Mouse (Mus musculus) ES-CJ7 (cell line): Measurements from ENCODE around the gene Prkce.

ENCODE experiments used
- DNase-seq: peaks from one replicate; pipeline ENCODE4 v3.0.0; 2011; ENCODE audit warnings: low read depth, low spot score

Prkce gene

DNA sequence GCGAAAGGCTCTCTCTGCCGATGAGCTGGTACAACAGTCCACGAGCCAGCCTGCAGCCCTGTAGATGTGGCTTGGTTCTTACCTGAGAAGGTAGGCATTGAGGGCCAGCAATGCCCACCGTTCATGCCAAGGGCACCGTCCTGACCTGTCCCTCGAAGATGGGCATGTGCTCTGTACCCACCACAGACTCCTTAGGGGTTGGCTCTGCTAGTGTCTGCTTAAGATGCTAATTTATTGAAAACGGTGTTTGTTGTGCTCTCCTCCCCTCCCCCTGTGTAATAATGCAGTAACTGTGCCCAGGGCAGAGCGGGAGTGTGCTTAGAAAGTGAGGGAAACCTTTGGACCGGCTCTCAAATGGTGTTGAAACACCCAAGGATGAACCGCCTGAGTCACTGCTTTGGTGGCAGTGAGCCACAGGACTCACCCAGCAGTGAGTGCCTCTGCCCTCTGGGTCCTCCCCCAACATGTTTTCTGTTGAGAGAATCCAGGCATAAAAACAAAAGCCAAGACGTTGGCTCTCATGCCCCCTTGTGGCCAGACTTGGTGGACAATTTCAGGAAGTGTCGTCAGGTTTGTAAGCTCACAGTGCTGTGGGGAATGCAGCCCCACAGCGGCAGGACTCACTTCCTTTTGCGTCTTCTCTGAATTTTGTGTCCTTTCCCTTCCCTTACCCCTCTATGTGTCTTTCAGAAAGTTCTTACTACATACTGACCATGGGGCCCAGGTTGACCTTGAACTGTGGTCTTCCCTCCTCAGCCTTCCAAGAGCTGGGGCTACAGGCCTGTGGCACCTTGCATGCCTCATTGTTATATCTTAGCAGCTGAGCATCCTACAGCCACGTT is 277.2 kb downstream of the Prkce start:
- peak; percentile 87 for DNase-seq

DNA sequence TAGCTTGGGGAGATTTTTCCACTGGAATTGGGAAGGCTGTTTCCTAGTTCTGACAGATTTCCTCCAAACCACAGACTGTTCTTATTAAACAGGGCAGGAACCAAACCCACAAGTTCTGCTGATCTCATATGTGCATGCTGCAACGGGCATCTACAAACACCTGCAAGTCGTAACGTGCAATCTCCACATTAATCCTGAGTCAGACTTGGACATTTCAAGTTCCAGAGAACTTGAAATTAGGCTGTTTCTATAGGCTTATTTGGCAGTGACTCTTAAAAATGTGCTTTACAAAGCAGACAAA is 277.8 kb downstream of the Prkce start:
- DNase-seq: no peak

GRCm38 (mm10) chr17:86445900-86446299 is 278.3 kb downstream of the Prkce start:
- no peak for DNase-seq

GRCm38 (mm10) chr17:86447101-86447598 is 279.6 kb downstream of the Prkce start:
- no peak for DNase-seq

DNA sequence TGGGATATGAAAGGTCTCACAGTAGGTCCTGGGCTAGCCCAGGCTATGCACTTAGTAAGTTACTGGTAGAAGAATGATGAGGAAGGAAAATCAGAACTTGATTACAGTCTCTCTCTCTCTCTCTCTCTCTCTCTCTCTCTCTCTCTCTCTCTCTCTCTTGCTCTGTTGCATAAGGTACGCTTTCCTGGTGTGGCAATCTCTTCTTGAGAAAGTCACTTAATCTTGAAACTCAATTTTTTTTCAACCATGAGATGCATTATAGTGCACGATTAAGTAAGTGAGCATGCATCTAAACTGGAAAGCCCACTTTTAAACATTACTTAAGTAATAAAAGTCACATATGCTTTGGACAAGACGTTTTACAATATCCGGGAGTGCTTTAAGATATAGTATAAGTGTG is 285.3 kb downstream of the Prkce start:
- no peak for DNase-seq

DNA sequence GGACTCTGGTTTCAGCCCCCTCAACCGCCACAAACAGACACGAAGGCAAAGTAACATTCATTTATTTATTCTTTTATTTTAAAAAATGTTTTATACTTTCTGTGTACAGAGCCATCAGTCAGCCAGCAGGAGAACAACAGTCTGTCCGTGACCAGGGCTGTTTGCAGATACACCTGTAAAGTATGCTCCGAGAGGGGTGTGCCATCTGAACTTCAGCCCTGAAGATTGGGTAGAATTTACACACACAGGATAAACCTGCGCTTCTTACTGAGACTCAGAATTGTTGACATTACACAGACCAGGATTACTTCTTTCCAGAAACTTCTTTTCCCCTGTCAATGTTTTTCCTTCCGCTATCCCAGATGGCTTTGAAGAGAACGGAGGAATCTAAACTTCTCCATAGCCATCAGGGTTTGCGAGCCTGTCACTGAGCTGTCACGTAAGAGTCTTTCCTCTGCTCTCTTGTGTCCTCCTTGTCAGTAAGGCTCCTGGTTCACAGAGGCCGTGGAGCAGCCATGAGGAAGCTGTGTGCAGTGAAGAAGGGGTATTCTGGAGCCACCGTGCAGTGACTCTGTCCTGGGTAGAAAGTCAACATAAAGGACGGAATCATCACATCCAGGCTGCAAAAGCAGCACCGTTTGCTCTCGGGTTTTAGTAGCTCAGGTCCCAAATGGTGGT is 286.2 kb downstream of the Prkce start:
- no peak for DNase-seq

DNA sequence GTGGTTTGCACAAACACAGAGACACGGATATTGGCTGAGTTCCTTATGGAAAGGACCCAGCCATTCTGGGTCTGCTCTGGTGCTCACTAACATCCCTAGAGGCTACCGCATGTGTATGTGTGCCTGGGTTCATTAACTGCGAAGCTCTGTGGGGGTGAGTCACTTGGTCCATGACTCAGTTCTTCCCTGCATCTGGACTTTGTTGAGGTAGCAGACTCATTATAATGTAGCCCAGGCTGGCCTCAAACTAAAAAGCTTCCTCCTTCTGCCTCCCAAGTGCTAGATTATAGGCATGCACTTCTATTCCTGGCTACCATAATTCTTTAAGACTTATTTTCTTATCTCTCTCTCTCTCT is 286.7 kb downstream of the Prkce start:
- DNase-seq: no peak

- no peak for DNase-seq
Observed at GRCm38 (mm10) chr17:86456512-86456911, 288.9 kb downstream of the Prkce start.

- peak; percentile 19 for DNase-seq
Observed at GRCm38 (mm10) chr17:86458302-86458980, 290.9 kb downstream of the Prkce start.

- peak; percentile 67 for DNase-seq
Observed at GRCm38 (mm10) chr17:86460645-86461430, 293.3 kb downstream of the Prkce start.

DNA sequence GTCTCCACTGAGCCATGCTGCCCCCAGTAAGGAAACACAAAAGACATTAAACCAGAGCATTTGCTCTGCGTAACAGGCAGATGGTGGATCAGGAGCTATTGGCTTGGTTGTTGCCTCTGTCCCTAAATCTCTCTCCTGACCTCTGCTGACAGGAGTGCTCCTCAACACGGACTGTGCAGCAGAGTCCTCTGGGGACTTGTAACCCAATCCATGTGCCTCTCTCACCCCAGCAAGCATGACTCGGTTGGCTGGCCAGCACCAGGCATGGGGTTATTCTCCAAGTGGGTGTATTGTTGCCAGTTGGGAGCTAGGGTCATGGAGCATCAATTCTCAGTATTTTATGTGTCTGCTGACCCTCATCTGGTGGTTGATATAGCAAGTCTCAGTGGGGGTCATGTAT is 295.8 kb downstream of the Prkce start:
- no peak for DNase-seq

DNA sequence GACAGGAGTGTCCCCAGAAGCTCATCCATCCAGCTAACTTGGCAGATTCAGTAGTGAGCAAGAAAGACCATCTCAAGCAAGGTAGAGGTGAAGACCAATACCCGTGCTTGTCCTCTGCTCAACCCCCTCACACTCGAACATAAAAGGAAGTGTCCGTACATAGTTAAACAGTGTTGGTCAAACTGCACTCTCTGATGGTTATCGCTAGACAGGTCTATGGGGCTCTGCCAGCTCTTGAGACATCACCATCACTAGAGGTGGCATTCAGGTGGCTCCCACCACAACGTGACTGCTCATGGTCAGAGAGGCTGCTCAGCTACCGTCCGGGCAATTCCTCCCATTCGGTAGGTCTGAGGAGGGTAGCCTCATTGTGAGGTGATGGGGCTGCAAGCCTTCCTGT is 296.6 kb downstream of the Prkce start:
- DNase-seq: no peak

GRCm38 (mm10) chr17:86464689-86465363 is 297.2 kb downstream of the Prkce start:
- DNase-seq: peak; percentile 15

- no peak for DNase-seq
Observed at GRCm38 (mm10) chr17:86465865-86466264, 298.3 kb downstream of the Prkce start.

GRCm38 (mm10) chr17:86466412-86466811 is 298.8 kb downstream of the Prkce start:
- no peak for DNase-seq

DNA sequence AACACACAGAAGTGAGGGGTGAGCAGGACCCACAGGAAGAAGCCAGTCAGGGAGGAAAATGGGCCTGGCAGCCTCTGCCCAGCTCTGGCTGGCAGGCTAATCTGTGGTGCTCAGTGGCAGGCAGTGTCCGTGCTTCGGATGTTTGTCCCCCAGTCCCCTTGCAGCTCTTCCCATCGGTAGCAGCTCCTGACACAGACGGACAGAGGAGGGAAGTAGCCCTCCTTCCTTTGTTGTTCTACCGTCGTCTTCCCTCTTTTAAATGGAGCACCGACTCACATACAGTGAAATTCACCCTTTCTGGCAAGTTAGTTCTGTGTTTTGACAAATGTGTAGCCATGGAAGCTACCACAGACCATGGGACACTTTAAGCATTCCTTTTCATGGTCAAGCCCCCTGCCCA is 299.3 kb downstream of the Prkce start:
- DNase-seq: no peak

DNA sequence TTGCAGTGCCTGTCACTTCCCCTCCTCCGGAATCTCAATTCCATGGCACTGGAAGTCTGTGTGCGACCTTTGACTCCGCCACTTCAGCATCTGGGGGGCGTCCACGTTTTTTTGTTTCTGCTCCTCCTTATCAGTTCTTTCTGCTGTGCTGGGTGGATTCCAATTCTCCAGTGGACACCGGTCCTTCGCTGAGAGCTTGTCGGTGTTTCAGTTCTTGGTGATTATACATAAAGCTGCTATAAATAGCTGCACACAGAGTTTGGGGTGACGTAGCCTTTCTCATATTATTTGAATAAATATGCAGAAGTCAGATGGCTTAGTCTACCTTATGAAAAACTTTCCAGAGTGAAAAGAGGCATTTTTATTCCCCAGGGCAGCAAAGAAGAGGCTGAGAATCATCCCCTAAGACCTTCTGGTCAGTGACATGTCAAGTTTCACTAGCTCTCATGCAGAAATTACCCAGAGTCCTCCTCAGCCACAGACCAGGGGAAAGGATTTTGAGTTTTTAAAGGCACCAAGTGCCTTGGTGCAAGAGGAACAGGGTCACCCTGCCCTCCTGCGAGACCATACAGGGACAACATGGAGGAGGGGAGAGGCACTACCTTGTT is 299.8 kb downstream of the Prkce start:
- DNase-seq: no peak

DNA sequence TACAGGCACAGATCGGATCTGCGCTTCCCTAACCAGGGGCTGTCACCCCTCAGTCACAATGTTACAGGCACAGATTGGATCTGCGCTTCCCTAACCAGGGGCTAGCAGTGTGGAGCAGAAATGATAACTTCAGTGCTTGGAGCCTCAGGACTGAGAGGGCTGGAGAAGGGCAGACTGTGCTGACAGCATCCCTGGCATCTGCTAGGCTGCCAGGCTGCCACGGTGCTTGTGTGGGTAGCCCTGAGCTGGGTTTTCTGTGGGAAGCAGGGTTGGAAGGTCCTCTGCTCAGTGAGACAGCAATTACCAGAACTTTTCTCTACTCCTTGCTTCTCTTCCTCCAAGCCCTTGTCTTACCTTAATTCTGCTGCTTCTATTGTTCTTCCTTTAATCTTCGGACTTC is 300.4 kb downstream of the Prkce start:
- DNase-seq: no peak

DNA sequence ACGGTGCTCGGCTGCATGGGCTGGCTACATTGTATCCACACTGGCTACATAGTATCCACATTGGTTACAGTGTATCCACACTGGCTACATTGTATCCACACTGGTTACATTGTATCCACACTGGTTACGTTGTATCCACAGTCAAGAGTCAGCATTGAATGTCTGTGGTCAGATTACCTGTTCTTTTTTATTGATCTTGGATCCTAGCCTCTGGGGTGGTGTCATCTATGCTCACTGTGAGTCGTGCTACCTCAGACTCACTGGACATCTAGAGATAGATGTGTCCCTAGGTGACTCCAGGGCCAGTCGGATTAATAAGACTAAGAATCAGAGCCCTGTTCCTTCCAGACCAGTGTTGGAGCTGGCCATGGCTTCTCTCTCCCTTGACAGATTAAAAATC is 302.6 kb downstream of the Prkce start:
- no peak for DNase-seq

DNA sequence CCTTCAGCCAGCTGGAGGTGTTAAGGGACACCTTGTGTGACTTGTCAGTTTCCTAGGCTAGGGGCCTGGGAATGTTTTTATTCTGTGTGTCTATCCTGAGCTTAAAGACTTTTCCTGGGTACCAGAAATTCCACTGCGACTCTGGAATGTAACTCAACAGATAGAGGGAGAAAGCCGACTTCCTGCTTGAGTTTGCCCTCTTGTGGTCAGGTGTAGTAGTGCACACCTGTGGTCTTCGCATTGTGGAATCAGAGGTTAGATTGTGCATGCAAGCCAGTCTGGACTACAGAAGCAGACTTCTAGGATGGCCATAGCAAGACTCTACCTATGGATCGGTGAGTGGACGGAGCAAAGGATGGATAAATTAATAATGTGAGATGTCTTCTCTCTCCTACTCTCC is 304.1 kb downstream of the Prkce start:
- DNase-seq: peak; percentile 82

DNA sequence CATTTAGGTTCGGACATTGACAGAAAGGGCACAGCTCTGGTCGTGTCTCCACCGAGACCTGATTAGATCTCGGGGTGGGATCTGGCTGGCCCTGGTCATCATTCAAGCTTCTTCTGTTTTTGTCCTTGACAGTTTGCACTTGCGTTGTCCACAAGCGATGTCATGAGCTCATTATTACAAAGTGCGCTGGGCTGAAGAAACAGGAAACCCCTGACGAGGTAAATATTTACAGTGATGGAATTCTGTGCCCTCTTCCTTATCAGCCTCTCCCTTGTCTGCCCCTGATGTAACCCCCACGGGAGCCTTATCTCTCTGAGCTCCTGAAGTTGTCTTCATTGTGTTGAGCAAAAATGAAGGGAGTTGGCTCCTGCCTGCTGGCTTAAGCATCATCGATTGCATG is 309.1 kb downstream of the Prkce start:
- no peak for DNase-seq
